31 mouse cellular contexts compared by ENCODE assay signal in genomic region chr1:170862435-170862717, GRCm38 (mm10). TPM values are rescaled to one million over a fixed set of nuclear protein-coding genes. Genes with fewer than 3 reads are reported as not detected.
DNase-seq lines count a peak whose midpoint lies in the region; ATAC-seq and TF ChIP-seq lines count a peak whose summit lies in the region.
"Had no signal": no experiment of that assay in that cellular context is flagged by ENCODE, and none has a peak within 500 bp of the region (broad histone marks: within the 10 kb centered on the region; RNA-seq: fewer than 3 reads in every experiment).

No protein-coding gene starts in this region.

- peaks cover 41% of the 10 kb centered on the region for H3K4me1 ChIP-seq in heart, embryonic 12.5 days (replicated peaks)
- H3K4me1 ChIP-seq in testis, adult 2 months (ENCODE audit: control insufficient read depth, insufficient read depth, low read length), result peaks cover 2% of the 10 kb centered on the region
- peaks cover 43% of the 10 kb centered on the region for H3K4me1 ChIP-seq in liver, embryonic 16.5 days (ENCODE audit: control insufficient read depth, low read depth, low read length)
- peaks cover 4% of the 10 kb centered on the region for H3K4me1 ChIP-seq in hindbrain, postnatal 0 days (ENCODE audit: insufficient read depth, low read length)

- H3K9me3 ChIP-seq in heart, embryonic 12.5 days (replicated peaks), result no peaks in the 10 kb centered on the region
- H3K9me3 ChIP-seq in liver, embryonic 16.5 days (replicated peaks; ENCODE audit: control insufficient read depth, low read length), result no peaks in the 10 kb centered on the region
- H3K9me3 ChIP-seq in hindbrain, postnatal 0 days (ENCODE audit: low read length), result no peaks in the 10 kb centered on the region
- H3K9me3 ChIP-seq: embryonic facial prominence, embryonic 12.5 days; neural tube, embryonic 12.5 days had no signal

- no peak overlapping the region for H3K4me3 ChIP-seq in heart, embryonic 12.5 days
- no peak overlapping the region for H3K4me3 ChIP-seq in testis, adult 2 months (ENCODE audit: control insufficient read depth, low read depth, low read length)
- 0 out of 2 replicates have a peak overlapping the region, but pooled peaks have one; percentile 7 for H3K4me3 ChIP-seq in liver, embryonic 16.5 days (ENCODE audit: low read depth, low read length)
- H3K4me3 ChIP-seq in hindbrain, postnatal 0 days (ENCODE audit: low read length), result no peak overlapping the region
- H3K4me3 ChIP-seq: embryonic facial prominence, embryonic 12.5 days; layer of hippocampus, adult 2 months; neural tube, embryonic 12.5 days had no signal

- no peak for ATAC-seq in heart, embryonic 12.5 days (ENCODE audit: insufficient number of reproducible peaks, low FRiP score)
- ATAC-seq in liver, embryonic 16.5 days (ENCODE audit: low read depth), result no peak
- no peak for ATAC-seq in hindbrain, postnatal 0 days
- ATAC-seq: forebrain, postnatal 0 days; intestine, postnatal 0 days; Patski had no signal

- intact Hi-C loops in left cerebral cortex, postnatal 10 days (cut with DNase I), result no loop called here

- no peaks in the 10 kb centered on the region for H3K27me3 ChIP-seq in heart, embryonic 12.5 days (replicated peaks)
- no peaks in the 10 kb centered on the region for H3K27me3 ChIP-seq in testis, adult 2 months (ENCODE audit: control insufficient read depth, insufficient read depth, low read length)
- no peaks in the 10 kb centered on the region for H3K27me3 ChIP-seq in liver, embryonic 16.5 days (ENCODE audit: control insufficient read depth, insufficient read depth, low read depth, low read length)
- no peaks in the 10 kb centered on the region for H3K27me3 ChIP-seq in hindbrain, postnatal 0 days (ENCODE audit: insufficient read depth, low read length)
- H3K27me3 ChIP-seq: embryonic facial prominence, embryonic 12.5 days; neural tube, embryonic 12.5 days; Patski had no signal

- no peak for DNase-seq in heart, adult 18-20 months
- no peak for DNase-seq in testis, postnatal 14 days (ENCODE audit: low spot score)
- DNase-seq in left cerebral cortex, postnatal 10 days (ENCODE audit: extremely low spot score in 1 of 2, low spot score in 2 of 2), result no peak
- no peak for DNase-seq in ovary, adult 18-20 months (ENCODE audit: low spot score)
- DNase-seq in hindbrain, postnatal 0 days (ENCODE audit: low spot score), result no peak
- DNase-seq: adrenal gland, postnatal 36 days; cerebellum, adult 11 months; cerebellum, postnatal 14 days; forebrain, postnatal 0 days; gastrocnemius, postnatal 14 days; kidney, postnatal 25 days; midbrain, embryonic 14.5 days; retina, postnatal 1 day; right cerebral cortex, postnatal 25 days; spleen, adult 18-20 months had no signal

- TF ChIP-seq POLR2A in testis, adult 2 months (IDR thresholded peaks at IDR 0.05; ENCODE audit: control insufficient read depth, low read depth, low read length), result no peak

- no peak for TF ChIP-seq CTCF in testis, adult 2 months (IDR thresholded peaks at IDR 0.05; ENCODE audit: control insufficient read depth, insufficient read depth, insufficient replicate concordance, low read depth, low read length)
- no peak for TF ChIP-seq CTCF in hindbrain, postnatal 0 days (IDR thresholded peaks at IDR 0.05; ENCODE audit: low read depth)

- no peak overlapping the region for H3K9ac ChIP-seq in heart, embryonic 12.5 days
- no peak overlapping the region for H3K9ac ChIP-seq in liver, embryonic 16.5 days (ENCODE audit: low read depth, low read length)
- no peak overlapping the region for H3K9ac ChIP-seq in hindbrain, postnatal 0 days (replicated peaks; ENCODE audit: low read length)
- H3K9ac ChIP-seq: embryonic facial prominence, embryonic 12.5 days; forebrain, postnatal 0 days; neural tube, embryonic 12.5 days had no signal

- peak overlapping the region; percentile 32; the same call in 1 of the 2 replicates for H3K27ac ChIP-seq in heart, embryonic 12.5 days (ENCODE audit: poor library complexity, severe bottlenecking)
- 0 out of 2 replicates have a peak overlapping the region, but pooled peaks have one; percentile 8 for H3K27ac ChIP-seq in testis, adult 2 months (ENCODE audit: control insufficient read depth, insufficient read depth, low read depth, low read length)
- H3K27ac ChIP-seq in liver, embryonic 16.5 days (ENCODE audit: low read length), result no peak overlapping the region; the same call in 1 of the 2 replicates
- H3K27ac ChIP-seq in hindbrain, postnatal 0 days, result no peak overlapping the region
- H3K27ac ChIP-seq: embryonic facial prominence, embryonic 12.5 days; layer of hippocampus, adult 2 months; neural tube, embryonic 12.5 days had no signal

- H3K36me3 ChIP-seq in heart, embryonic 12.5 days, result no peaks in the 10 kb centered on the region
- no peaks in the 10 kb centered on the region for H3K36me3 ChIP-seq in testis, adult 2 months (ENCODE audit: control insufficient read depth, insufficient read depth, low read length)
- no peaks in the 10 kb centered on the region for H3K36me3 ChIP-seq in liver, embryonic 16.5 days (ENCODE audit: control insufficient read depth, insufficient read depth)
- no peaks in the 10 kb centered on the region for H3K36me3 ChIP-seq in hindbrain, postnatal 0 days (ENCODE audit: insufficient read depth, low read length)
- H3K36me3 ChIP-seq: embryonic facial prominence, embryonic 12.5 days; neural tube, embryonic 12.5 days had no signal

- H3K4me2 ChIP-seq in heart, embryonic 12.5 days, result peak overlapping the region; percentile 28
- H3K4me2 ChIP-seq in liver, embryonic 16.5 days (ENCODE audit: low read depth, low read length), result peak overlapping the region; percentile 26; the same call in 1 of the 2 replicates
- H3K4me2 ChIP-seq in hindbrain, postnatal 0 days (ENCODE audit: low read depth, low read length), result no peak overlapping the region
- H3K4me2 ChIP-seq: embryonic facial prominence, embryonic 12.5 days; neural tube, embryonic 12.5 days had no signal

- WGBS in heart, embryonic 12.5 days, result 46% methylated on average over 3 of the region's 3 CpGs
- WGBS in liver, embryonic 16.5 days (ENCODE audit: insufficient replicate concordance), result 42% methylated on average over 3 of the region's 3 CpGs
- 86% methylated on average over 3 of the region's 3 CpGs for WGBS in hindbrain, postnatal 0 days

RNA-seq across cellular contexts. Expression of gene Atf6, which starts 5.2 kb away (rescaled TPM):
- 15.0 and 16.7 TPM in 2 replicates for polyA plus RNA-seq in heart, embryonic 12.5 days (2016; fragmentation: Nextera tagmentation; extraction: Ambion mirVana)
- total RNA-seq in heart, adult 18-20 months (2021), result 10 to 100 TPM; 66.1 to 66.3 TPM
- polyA plus RNA-seq in testis, adult 2 months (2012; rRNA removed), result 5.5 and 6.3 TPM in 2 replicates
- polyA plus RNA-seq in liver, embryonic 16.5 days (2015; fragmentation: Nextera tagmentation; extraction: Ambion mirVana), result 6.4 and 6.9 TPM in 2 replicates
- 10 to 100 TPM; 19.9 to 20.9 TPM for total RNA-seq in left cerebral cortex, postnatal 10 days (2021)
- 15.7 and 17.8 TPM in 2 replicates for total RNA-seq in hindbrain, postnatal 0 days (2014; rRNA removed)
- 6.1 and 6.3 TPM in 2 replicates for polyA plus RNA-seq in hindbrain, postnatal 0 days (2015; fragmentation: Nextera tagmentation; extraction: Ambion mirVana)

RNA-seq across cellular contexts. Expression of gene Gm26620, which starts 22.5 kb away (rescaled TPM):
- polyA plus RNA-seq in heart, embryonic 12.5 days (2016; fragmentation: Nextera tagmentation; extraction: Ambion mirVana), result 0.43 and 0.62 TPM in 2 replicates
- under 1 TPM; 0.45 to 0.49 TPM for total RNA-seq in heart, adult 18-20 months (2021)
- 0.99 and 1.5 TPM in 2 replicates for polyA plus RNA-seq in testis, adult 2 months (2012; rRNA removed)
- 0.42 and 0.44 TPM in 2 replicates for polyA plus RNA-seq in liver, embryonic 16.5 days (2015; fragmentation: Nextera tagmentation; extraction: Ambion mirVana)
- total RNA-seq in left cerebral cortex, postnatal 10 days (2021), result under 1 TPM; 0.45 to 0.58 TPM
- total RNA-seq in hindbrain, postnatal 0 days (2014; rRNA removed), result 0.52 TPM in 1 of 2 replicates, not detected in the other
- polyA plus RNA-seq in hindbrain, postnatal 0 days (2015; fragmentation: Nextera tagmentation; extraction: Ambion mirVana), result 0.86 and 1.5 TPM in 2 replicates
- polyA plus RNA-seq: CD4-positive, CD25-positive, alpha-beta regulatory T cell, adult 4 months; embryonic facial prominence, embryonic 12.5 days; hindbrain, embryonic 11.5 days; kidney, embryonic 14.5 days had no signal

RNA-seq across cellular contexts. Expression of gene Dusp12, which starts 23.0 kb away (rescaled TPM):
- 28.4 and 28.8 TPM in 2 replicates for polyA plus RNA-seq in heart, embryonic 12.5 days (2016; fragmentation: Nextera tagmentation; extraction: Ambion mirVana)
- 1 to 10 TPM; 8.1 to 8.3 TPM for total RNA-seq in heart, adult 18-20 months (2021)
- 4.4 and 6.2 TPM in 2 replicates for polyA plus RNA-seq in testis, adult 2 months (2012; rRNA removed)
- polyA plus RNA-seq in liver, embryonic 16.5 days (2015; fragmentation: Nextera tagmentation; extraction: Ambion mirVana), result 20.5 and 21.4 TPM in 2 replicates
- 10 to 100 TPM; 14.9 to 20.4 TPM for total RNA-seq in left cerebral cortex, postnatal 10 days (2021)
- 25.4 and 40.4 TPM in 2 replicates for total RNA-seq in hindbrain, postnatal 0 days (2014; rRNA removed)
- polyA plus RNA-seq in hindbrain, postnatal 0 days (2015; fragmentation: Nextera tagmentation; extraction: Ambion mirVana), result 32.0 and 34.4 TPM in 2 replicates

RNA-seq across cellular contexts. Expression of gene Fcrlb, which starts 50.4 kb away (rescaled TPM):
- not detected in 2 replicates for polyA plus RNA-seq in heart, embryonic 12.5 days (2016; fragmentation: Nextera tagmentation; extraction: Ambion mirVana)
- total RNA-seq in heart, adult 18-20 months (2021), result not detected
- polyA plus RNA-seq in testis, adult 2 months (2012; rRNA removed), result 0.16 and 0.23 TPM in 2 replicates
- polyA plus RNA-seq in liver, embryonic 16.5 days (2015; fragmentation: Nextera tagmentation; extraction: Ambion mirVana), result 0.06 and 0.07 TPM in 2 replicates
- under 1 TPM; 0.26 to 0.65 TPM for total RNA-seq in left cerebral cortex, postnatal 10 days (2021)
- 0.68 and 0.86 TPM in 2 replicates for total RNA-seq in hindbrain, postnatal 0 days (2014; rRNA removed)
- 1.0 and 1.4 TPM in 2 replicates for polyA plus RNA-seq in hindbrain, postnatal 0 days (2015; fragmentation: Nextera tagmentation; extraction: Ambion mirVana)
- total RNA-seq: adrenal gland, adult 18-20 months; adrenal gland, postnatal 36 days; ES-E14; forebrain, postnatal 0 days; gastrocnemius, postnatal 14 days had no signal
- polyA plus RNA-seq: CD4-positive, CD25-positive, alpha-beta regulatory T cell, adult 4 months; embryonic facial prominence, embryonic 12.5 days; forebrain, embryonic 11.5 days; heart, postnatal 0 days; hindbrain, embryonic 11.5 days; kidney, embryonic 14.5 days; lung, embryonic 16.5 days had no signal

Comparison
In these comparisons a context has a peak if more than half of its experiments do, and no peak if none do; other contexts are left out.
1. H3K27ac ChIP-seq: peak in heart, embryonic 12.5 days (single experiment) and testis, adult 2 months (single experiment); none in liver, embryonic 16.5 days (single experiment) and hindbrain, postnatal 0 days (single experiment).